Mouse (Mus musculus): ENCODE measurements around the gene Kalrn. TPM values are rescaled to one million over a fixed set of nuclear protein-coding genes. Genes with fewer than 3 reads are reported as not detected.
"Not testable (repeated sequence)": the region's sequence is repeated elsewhere in the genome, so short reads cannot be mapped to it uniquely, and the experiment has no call there.

Kalrn gene
- polyA plus RNA-seq, 1 experiment from 2014 or later: 16.8 TPM

DNA sequence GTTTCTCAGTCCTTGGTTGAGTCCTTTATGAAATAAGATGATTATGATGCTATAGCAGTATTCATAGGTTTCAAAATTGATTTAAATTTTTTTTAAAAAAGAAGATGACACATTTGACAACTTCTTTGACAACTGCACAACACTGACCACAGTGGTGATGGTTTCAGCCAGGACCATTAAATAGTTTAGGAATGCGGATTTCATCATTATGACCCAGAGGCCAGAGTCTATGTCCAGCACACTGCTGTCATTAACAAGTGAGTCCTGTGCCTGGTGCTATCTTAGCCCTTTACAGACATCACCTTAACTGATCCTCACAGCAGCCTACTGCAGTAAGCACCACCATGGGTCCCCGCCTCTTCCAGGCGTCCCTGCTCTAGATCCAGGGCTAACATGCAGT lies 484.3 kb downstream of the Kalrn start:
- peaks cover 12% of the 10 kb centered on the region for H3K4me1 ChIP-seq (ENCODE audit: control insufficient read depth, insufficient read depth, low read length)
- ATAC-seq (ENCODE audit: low FRiP score) (no peak), DNase-seq (ENCODE audit: low spot score, missing footprints) (no peak)
- no peak overlapping the region for H3K27ac ChIP-seq (ENCODE audit: low read depth, low read length)
- no peaks in the 10 kb centered on the region for H3K9me3 ChIP-seq (ENCODE audit: control insufficient read depth, low read length)
- 88% methylated on average over 3 of the region's 3 CpGs for WGBS
- no peak overlapping the region for H3K9ac ChIP-seq (ENCODE audit: low read length)
- H3K4me2 ChIP-seq: no peak overlapping the region
- H3K27me3 ChIP-seq (ENCODE audit: control insufficient read depth, insufficient read depth, low read length): no peaks in the 10 kb centered on the region
- no peak overlapping the region for H3K4me3 ChIP-seq (ENCODE audit: low read depth, low read length)
- no peaks in the 10 kb centered on the region for H3K36me3 ChIP-seq (ENCODE audit: control insufficient read depth, insufficient read depth, low read length)

GRCm38 (mm10) chr16:34088331-34088730 lies 485.0 kb downstream of the Kalrn start:
- H3K36me3 ChIP-seq (ENCODE audit: control insufficient read depth, insufficient read depth, low read length): no peaks in the 10 kb centered on the region
- WGBS: 47% methylated on average over 4 of the region's 4 CpGs
- no peak overlapping the region for H3K9ac ChIP-seq (ENCODE audit: low read length)
- no peak overlapping the region for H3K4me2 ChIP-seq
- H3K9me3 ChIP-seq (ENCODE audit: control insufficient read depth, low read length): no peaks in the 10 kb centered on the region
- DNase-seq (ENCODE audit: low spot score, missing footprints) (no peak), ATAC-seq (ENCODE audit: low FRiP score) (no peak)
- no peak overlapping the region for H3K27ac ChIP-seq (ENCODE audit: low read depth, low read length)
- peaks cover 7% of the 10 kb centered on the region for H3K4me1 ChIP-seq (ENCODE audit: control insufficient read depth, insufficient read depth, low read length)
- no peaks in the 10 kb centered on the region for H3K27me3 ChIP-seq (ENCODE audit: control insufficient read depth, insufficient read depth, low read length)
- no peak overlapping the region for H3K4me3 ChIP-seq (ENCODE audit: low read depth, low read length)

GRCm38 (mm10) chr16:34084135-34084920 lies 489.0 kb downstream of the Kalrn start:
- ATAC-seq (ENCODE audit: low FRiP score) (no peak), DNase-seq (ENCODE audit: low spot score, missing footprints) (no peak)
- Histone ChIP-seq H3K27ac (ENCODE audit: low read depth, low read length) (no peak overlapping the region), H3K4me2 (no peak overlapping the region), H3K4me3 (ENCODE audit: low read depth, low read length) (no peak overlapping the region), H3K27me3 (ENCODE audit: control insufficient read depth, insufficient read depth, low read length) (no peaks in the 10 kb centered on the region), H3K9me3 (ENCODE audit: control insufficient read depth, low read length) (no peaks in the 10 kb centered on the region), H3K36me3 (ENCODE audit: control insufficient read depth, insufficient read depth, low read length) (no peaks in the 10 kb centered on the region; the same call in 1 of the 2 replicates), H3K9ac (ENCODE audit: low read length) (no peak overlapping the region), H3K4me1 (ENCODE audit: control insufficient read depth, insufficient read depth, low read length) (peaks cover 13% of the 10 kb centered on the region)
- 85% methylated on average over 10 of the region's 10 CpGs for WGBS

DNA sequence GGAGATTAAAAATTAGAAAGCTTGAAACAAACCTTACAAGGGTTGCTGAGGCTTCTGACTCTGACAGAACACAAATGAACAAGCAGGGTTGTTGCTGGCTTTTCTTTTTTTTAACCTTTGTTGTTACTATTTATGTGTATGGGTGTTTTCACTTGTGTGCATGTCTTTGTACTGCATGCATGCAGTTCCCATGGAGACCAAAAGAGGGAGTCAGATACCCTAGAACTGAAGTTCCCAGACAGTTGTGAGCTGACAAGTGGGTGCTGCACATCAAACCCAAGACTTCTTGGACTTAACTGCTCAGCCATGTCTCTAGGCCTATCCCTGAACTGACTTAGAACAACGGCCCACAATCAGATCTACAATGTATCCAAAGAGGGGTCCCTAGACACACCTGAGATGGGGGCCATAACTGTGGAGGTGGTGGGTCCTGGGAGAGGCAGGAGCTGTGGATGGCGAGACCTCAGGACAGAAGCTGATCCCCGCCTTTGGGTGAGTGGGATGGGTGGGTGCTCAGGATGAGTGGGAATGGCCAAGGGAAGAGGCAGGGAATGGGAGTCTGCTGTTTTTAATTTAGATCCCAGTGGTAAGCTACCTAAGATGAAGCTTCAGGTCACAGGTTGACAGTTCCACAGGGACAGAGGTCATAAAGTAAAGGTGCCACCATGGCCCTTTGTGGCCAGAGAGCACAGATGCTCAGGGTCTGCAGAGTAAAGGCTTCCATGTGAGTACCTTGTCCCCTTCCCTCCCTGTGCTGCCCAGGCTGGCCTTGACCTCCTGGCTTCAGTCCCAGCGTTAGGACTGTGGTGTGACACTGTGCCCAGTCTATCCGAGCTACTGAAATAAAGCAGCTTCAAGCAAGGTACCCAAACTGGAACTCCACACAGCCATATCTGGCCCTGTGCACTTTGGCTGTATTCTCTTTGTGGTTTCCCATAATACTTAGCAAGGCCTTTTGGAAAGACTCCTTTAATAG lies 490.6 kb downstream of the Kalrn start:
- 90% methylated on average over 5 of the region's 5 CpGs for WGBS
- DNase-seq (ENCODE audit: low spot score, missing footprints): no peak

GRCm38 (mm10) chr16:34081683-34082438 lies 491.5 kb downstream of the Kalrn start:
- 46% methylated on average over 19 of the region's 19 CpGs for WGBS
- Histone ChIP-seq H3K9ac (ENCODE audit: low read length) (peak overlapping the region; percentile 30; the same call in 1 of the 2 replicates), H3K4me1 (ENCODE audit: control insufficient read depth, insufficient read depth, low read length) (peaks cover 6% of the 10 kb centered on the region), H3K36me3 (ENCODE audit: control insufficient read depth, insufficient read depth, low read length) (no peaks in the 10 kb centered on the region; the same call in 1 of the 2 replicates), H3K4me2 (no peak overlapping the region), H3K9me3 (ENCODE audit: control insufficient read depth, low read length) (no peaks in the 10 kb centered on the region), H3K4me3 (ENCODE audit: low read depth, low read length) (no peak overlapping the region), H3K27me3 (ENCODE audit: control insufficient read depth, insufficient read depth, low read length) (no peaks in the 10 kb centered on the region), H3K27ac (ENCODE audit: low read depth, low read length) (no peak overlapping the region)
- DNase-seq (ENCODE audit: low spot score, missing footprints) (no peak), ATAC-seq (ENCODE audit: low FRiP score) (peak; percentile 24; the same call in 1 of the 2 replicates)

More for the DNA sequence above, 490.6 kb downstream of the Kalrn start:
- Histone ChIP-seq H3K9ac (ENCODE audit: low read length) (peak overlapping the region; percentile 30; the same call in 1 of the 2 replicates), H3K4me2 (no peak overlapping the region), H3K4me1 (ENCODE audit: control insufficient read depth, insufficient read depth, low read length) (peaks cover 9% of the 10 kb centered on the region), H3K36me3 (ENCODE audit: control insufficient read depth, insufficient read depth, low read length) (no peaks in the 10 kb centered on the region; the same call in 1 of the 2 replicates), H3K4me3 (ENCODE audit: low read depth, low read length) (no peak overlapping the region), H3K27me3 (ENCODE audit: control insufficient read depth, insufficient read depth, low read length) (no peaks in the 10 kb centered on the region), H3K27ac (ENCODE audit: low read depth, low read length) (no peak overlapping the region), H3K9me3 (ENCODE audit: control insufficient read depth, low read length) (no peaks in the 10 kb centered on the region)
- no peak for ATAC-seq (ENCODE audit: low FRiP score)

- not testable (repeated sequence) for H3K9me3 ChIP-seq (ENCODE audit: control insufficient read depth, low read length); H3K36me3 ChIP-seq (ENCODE audit: control insufficient read depth, insufficient read depth, low read length); ATAC-seq (ENCODE audit: low FRiP score); H3K4me2 ChIP-seq; H3K27ac ChIP-seq (ENCODE audit: low read depth, low read length); H3K4me3 ChIP-seq (ENCODE audit: low read depth, low read length); H3K9ac ChIP-seq (ENCODE audit: low read length); H3K27me3 ChIP-seq (ENCODE audit: control insufficient read depth, insufficient read depth, low read length); H3K4me1 ChIP-seq (ENCODE audit: control insufficient read depth, insufficient read depth, low read length); DNase-seq (ENCODE audit: low spot score, missing footprints)
These were observed 492.0 kb downstream of the Kalrn start for GRCm38 (mm10) chr16:34081314-34081682.

DNA sequence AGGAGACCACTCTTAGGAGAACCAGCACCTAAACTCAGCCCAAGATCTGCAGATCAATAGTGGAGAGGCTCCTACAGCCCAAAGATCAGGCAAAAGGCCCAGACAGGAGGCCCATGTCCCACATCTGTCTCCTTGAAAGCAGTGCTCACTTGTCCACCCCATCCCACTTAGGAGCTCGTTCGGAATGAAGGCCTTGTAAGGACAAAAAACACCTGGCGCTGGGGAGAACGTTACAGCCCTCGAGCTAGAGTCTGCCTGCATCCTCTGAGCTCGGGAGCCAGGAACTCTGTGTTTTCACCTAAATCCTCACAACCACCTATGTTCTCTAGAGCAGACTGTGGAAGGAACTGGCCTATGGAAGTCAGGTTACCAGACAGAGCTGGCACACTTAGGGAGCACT lies 492.5 kb downstream of the Kalrn start:
- Histone ChIP-seq H3K4me2 (no peak overlapping the region), H3K27ac (ENCODE audit: low read depth, low read length) (no peak overlapping the region), H3K36me3 (ENCODE audit: control insufficient read depth, insufficient read depth, low read length) (no peaks in the 10 kb centered on the region; the same call in 1 of the 2 replicates), H3K4me3 (ENCODE audit: low read depth, low read length) (no peak overlapping the region), H3K9ac (ENCODE audit: low read length) (no peak overlapping the region), H3K4me1 (ENCODE audit: control insufficient read depth, insufficient read depth, low read length) (peaks cover 6% of the 10 kb centered on the region), H3K27me3 (ENCODE audit: control insufficient read depth, insufficient read depth, low read length) (no peaks in the 10 kb centered on the region), H3K9me3 (ENCODE audit: control insufficient read depth, low read length) (no peaks in the 10 kb centered on the region)
- ATAC-seq (ENCODE audit: low FRiP score) (no peak), DNase-seq (ENCODE audit: low spot score, missing footprints) (no peak)
- WGBS: 74% methylated on average over 6 of the region's 6 CpGs

DNA sequence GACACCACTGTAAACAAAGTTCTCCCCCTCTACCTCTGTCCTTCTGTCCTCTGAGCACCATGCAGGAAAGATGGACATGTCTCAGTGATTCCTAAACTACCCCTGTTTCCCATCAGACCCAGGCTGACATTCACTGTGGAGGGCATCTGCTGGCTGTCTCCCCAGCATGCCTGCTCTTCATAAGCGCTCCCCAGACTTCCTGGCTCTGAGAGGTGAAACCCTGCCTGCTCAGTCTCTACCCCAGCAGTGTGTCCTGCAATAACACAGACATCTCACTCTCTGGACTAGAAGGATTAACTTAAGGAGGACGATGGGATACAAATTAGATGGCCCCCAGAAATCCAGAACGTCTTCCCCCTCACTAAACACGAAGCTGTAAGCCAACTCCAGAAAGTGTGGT lies 493.8 kb downstream of the Kalrn start:
- Histone ChIP-seq H3K4me3 (ENCODE audit: low read depth, low read length) (no peak overlapping the region), H3K4me2 (no peak overlapping the region), H3K4me1 (ENCODE audit: control insufficient read depth, insufficient read depth, low read length) (peaks cover 6% of the 10 kb centered on the region), H3K9me3 (ENCODE audit: control insufficient read depth, low read length) (no peaks in the 10 kb centered on the region), H3K27ac (ENCODE audit: low read depth, low read length) (no peak overlapping the region), H3K9ac (ENCODE audit: low read length) (no peak overlapping the region), H3K27me3 (ENCODE audit: control insufficient read depth, insufficient read depth, low read length) (no peaks in the 10 kb centered on the region), H3K36me3 (ENCODE audit: control insufficient read depth, insufficient read depth, low read length) (no peaks in the 10 kb centered on the region; the same call in 1 of the 2 replicates)
- 77% methylated on average over 4 of the region's 4 CpGs for WGBS
- no peak for DNase-seq (ENCODE audit: low spot score, missing footprints)
- no peak for ATAC-seq (ENCODE audit: low FRiP score)

Data from midbrain, embryonic 11.5 days (tissue).